Mouse (Mus musculus): ENCODE measurements around the gene Ankrd13d. TPM values are rescaled to one million over a fixed set of nuclear protein-coding genes. Genes with fewer than 3 reads are reported as not detected.

Gene Ankrd13d
- polyA plus RNA-seq, 1 experiment = 1.7 TPM

GRCm38 (mm10) chr19:4240247-4240668 lies 42.7 kb downstream of the Ankrd13d start:
- Histone ChIP-seq H3K4me3 (no peak overlapping the region), H3K4me2 (ENCODE audit: low read depth) (no peak overlapping the region), H3K27me3 (ENCODE audit: control insufficient read depth, insufficient read depth, insufficient read length) (no peaks in the 10 kb centered on the region), H3ac (ENCODE audit: control insufficient read depth, insufficient read length) (no peak overlapping the region), H3K79me2 (ENCODE audit: control insufficient read depth, insufficient read depth) (no peaks in the 10 kb centered on the region), H3K36me3 (ENCODE audit: control insufficient read depth, insufficient read depth) (no peaks in the 10 kb centered on the region)
- TF ChIP-seq MYOD1 (IDR thresholded peaks at IDR 0.05; ENCODE audit: control insufficient read depth in 1 of 3, insufficient read length in 2 of 3, low read depth in 2 of 3) (no peak), MYOG (IDR thresholded peaks at IDR 0.05; ENCODE audit: control insufficient read depth in 1 of 3, insufficient read depth in 1 of 3, insufficient read length in 2 of 3, low read depth in 2 of 3) (no peak), SRF (IDR thresholded peaks at IDR 0.05; ENCODE audit: control insufficient read depth, insufficient read length, low read depth) (no peak), REST (IDR thresholded peaks at IDR 0.05; ENCODE audit: insufficient read depth, insufficient read length) (no peak), POLR2A (IDR thresholded peaks at IDR 0.05; ENCODE audit: insufficient read length, low read depth) (no peak), CEBPB (IDR thresholded peaks at IDR 0.05; ENCODE audit: insufficient read depth, poor library complexity, severe bottlenecking) (no peak), POLR2AphosphoS2 (IDR thresholded peaks at IDR 0.05; ENCODE audit: insufficient read length, low read depth) (no peak), E2F4 (IDR thresholded peaks at IDR 0.05; ENCODE audit: insufficient read depth) (no peak), TCF3 (IDR thresholded peaks at IDR 0.05; ENCODE audit: insufficient read length, low read depth) (no peak), TCF12 (IDR thresholded peaks at IDR 0.05; ENCODE audit: insufficient read depth, poor library complexity, severe bottlenecking) (no peak)

GRCm38 (mm10) chr19:4234548-4234947 lies 48.4 kb downstream of the Ankrd13d start:
- peaks cover 8% of the 10 kb centered on the region for H3K79me2 ChIP-seq (ENCODE audit: control insufficient read depth, insufficient read depth)
- no peak overlapping the region for H3ac ChIP-seq (ENCODE audit: control insufficient read depth, insufficient read length)
- H3K4me2 ChIP-seq (ENCODE audit: low read depth) = no peak overlapping the region
- no peaks in the 10 kb centered on the region for H3K36me3 ChIP-seq (ENCODE audit: control insufficient read depth, insufficient read depth)
- no peaks in the 10 kb centered on the region for H3K27me3 ChIP-seq (ENCODE audit: control insufficient read depth, insufficient read depth, insufficient read length)
- TF ChIP-seq MYOD1 (IDR thresholded peaks at IDR 0.05; ENCODE audit: control insufficient read depth in 1 of 3, insufficient read length in 2 of 3, low read depth in 2 of 3) = peak in 2 of 3 experiments; percentile 38 to 77
- no peak for TF ChIP-seq POLR2A (IDR thresholded peaks at IDR 0.05; ENCODE audit: insufficient read length, low read depth)
- TF ChIP-seq POLR2AphosphoS2 (IDR thresholded peaks at IDR 0.05; ENCODE audit: insufficient read length, low read depth) = peak; percentile 5
- peak; percentile 44 for TF ChIP-seq TCF12 (IDR thresholded peaks at IDR 0.05; ENCODE audit: insufficient read depth, poor library complexity, severe bottlenecking)
- no peak for TF ChIP-seq MAX (IDR thresholded peaks at IDR 0.05; ENCODE audit: low read depth)
- no peak for TF ChIP-seq E2F4 (IDR thresholded peaks at IDR 0.05; ENCODE audit: insufficient read depth)
- peak in 1 of 3 experiments; percentile 62 for TF ChIP-seq MYOG (IDR thresholded peaks at IDR 0.05; ENCODE audit: control insufficient read depth in 1 of 3, insufficient read depth in 1 of 3, insufficient read length in 2 of 3, low read depth in 2 of 3)
- no peak for TF ChIP-seq CEBPB (IDR thresholded peaks at IDR 0.05; ENCODE audit: insufficient read depth, poor library complexity, severe bottlenecking)
- no peak overlapping the region for H3K4me3 ChIP-seq

- Histone ChIP-seq H3K4me3 (peak overlapping the region; percentile 29), H3K36me3 (ENCODE audit: control insufficient read depth, insufficient read depth) (no peaks in the 10 kb centered on the region), H3K27me3 (ENCODE audit: control insufficient read depth, insufficient read depth, insufficient read length) (no peaks in the 10 kb centered on the region), H3K79me2 (ENCODE audit: control insufficient read depth, insufficient read depth) (peaks cover 8% of the 10 kb centered on the region), H3ac (ENCODE audit: control insufficient read depth, insufficient read length) (no peak overlapping the region), H3K4me2 (ENCODE audit: low read depth) (peak overlapping the region; percentile 98)
- TF ChIP-seq CEBPB (IDR thresholded peaks at IDR 0.05; ENCODE audit: insufficient read depth, poor library complexity, severe bottlenecking) (no peak), POLR2AphosphoS2 (IDR thresholded peaks at IDR 0.05; ENCODE audit: insufficient read length, low read depth) (no peak), SRF (IDR thresholded peaks at IDR 0.05; ENCODE audit: control insufficient read depth, insufficient read length, low read depth) (no peak), MAX (IDR thresholded peaks at IDR 0.05; ENCODE audit: low read depth) (no peak), TCF12 (IDR thresholded peaks at IDR 0.05; ENCODE audit: insufficient read depth, poor library complexity, severe bottlenecking) (no peak), TCF3 (IDR thresholded peaks at IDR 0.05; ENCODE audit: insufficient read length, low read depth) (no peak), MYOG (IDR thresholded peaks at IDR 0.05; ENCODE audit: control insufficient read depth in 1 of 3, insufficient read depth in 1 of 3, insufficient read length in 2 of 3, low read depth in 2 of 3) (no peak), REST (IDR thresholded peaks at IDR 0.05; ENCODE audit: insufficient read depth, insufficient read length) (no peak), USF1 (IDR thresholded peaks at IDR 0.05; ENCODE audit: low read depth) (no peak), POLR2A (IDR thresholded peaks at IDR 0.05; ENCODE audit: insufficient read length, low read depth) (no peak), MYOD1 (IDR thresholded peaks at IDR 0.05; ENCODE audit: control insufficient read depth in 1 of 3, insufficient read length in 2 of 3, low read depth in 2 of 3) (no peak), E2F4 (IDR thresholded peaks at IDR 0.05; ENCODE audit: insufficient read depth) (no peak)
These were observed 50.3 kb downstream of the Ankrd13d start for GRCm38 (mm10) chr19:4232651-4233050.

- H3ac ChIP-seq (ENCODE audit: control insufficient read depth, insufficient read length) = peak overlapping the region; percentile 6
- H3K27me3 ChIP-seq (ENCODE audit: control insufficient read depth, insufficient read depth, insufficient read length) = no peaks in the 10 kb centered on the region
- peaks cover 8% of the 10 kb centered on the region for H3K79me2 ChIP-seq (ENCODE audit: control insufficient read depth, insufficient read depth)
- no peaks in the 10 kb centered on the region for H3K36me3 ChIP-seq (ENCODE audit: control insufficient read depth, insufficient read depth)
- no peak for TF ChIP-seq CEBPB (IDR thresholded peaks at IDR 0.05; ENCODE audit: insufficient read depth, poor library complexity, severe bottlenecking)
- TF ChIP-seq TCF12 (IDR thresholded peaks at IDR 0.05; ENCODE audit: insufficient read depth, poor library complexity, severe bottlenecking) = no peak
- TF ChIP-seq MYOG (IDR thresholded peaks at IDR 0.05; ENCODE audit: control insufficient read depth in 1 of 3, insufficient read depth in 1 of 3, insufficient read length in 2 of 3, low read depth in 2 of 3) = no peak
- TF ChIP-seq SRF (IDR thresholded peaks at IDR 0.05; ENCODE audit: control insufficient read depth, insufficient read length, low read depth) = no peak
- peak; percentile 90 for TF ChIP-seq POLR2AphosphoS2 (IDR thresholded peaks at IDR 0.05; ENCODE audit: insufficient read length, low read depth)
- TF ChIP-seq MYOD1 (IDR thresholded peaks at IDR 0.05; ENCODE audit: control insufficient read depth in 1 of 3, insufficient read length in 2 of 3, low read depth in 2 of 3) = peak in 1 of 3 experiments; percentile 9
- TF ChIP-seq E2F4 (IDR thresholded peaks at IDR 0.05; ENCODE audit: insufficient read depth) = no peak
- TF ChIP-seq POLR2A (IDR thresholded peaks at IDR 0.05; ENCODE audit: insufficient read length, low read depth) = peak; percentile 74
- no peak for TF ChIP-seq REST (IDR thresholded peaks at IDR 0.05; ENCODE audit: insufficient read depth, insufficient read length)
- peak overlapping the region; percentile 98 for H3K4me2 ChIP-seq (ENCODE audit: low read depth)
- H3K4me3 ChIP-seq = peak overlapping the region; percentile 29
These were observed 50.8 kb downstream of the Ankrd13d start for GRCm38 (mm10) chr19:4232186-4232572.

Data from myocyte (in vitro differentiated cells).